ENCODE assay signal across 9 mouse cellular contexts in the genomic region with DNA sequence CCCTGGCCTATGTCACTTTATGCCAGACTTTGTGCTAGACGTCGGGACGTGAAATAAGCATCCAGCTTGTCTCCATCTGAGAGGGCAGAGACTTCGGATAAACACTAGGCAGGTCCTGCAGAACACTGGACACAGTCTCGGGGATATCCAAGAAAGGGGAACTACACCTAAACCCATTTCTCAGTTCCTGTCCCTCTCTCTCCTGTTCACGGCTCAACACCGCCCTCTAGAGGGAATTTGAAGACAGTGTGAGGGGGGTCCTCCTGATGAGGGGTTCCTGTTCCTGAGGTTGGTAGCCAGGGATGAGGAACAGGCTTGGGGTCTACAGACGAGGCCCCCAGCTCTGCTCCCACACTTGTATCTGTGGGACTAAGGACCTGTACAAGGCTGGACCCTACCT. TPM values are rescaled to one million over a fixed set of nuclear protein-coding genes. Genes with fewer than 3 reads are reported as not detected.
DNase-seq lines count a peak whose midpoint lies in the region; ATAC-seq and TF ChIP-seq lines count a peak whose summit lies in the region.
"Had no signal": no experiment of that assay in that cellular context is flagged by ENCODE, and none has a peak within 500 bp of the region (broad histone marks: within the 10 kb centered on the region; RNA-seq: fewer than 3 reads in every experiment).

No protein-coding gene starts in this region.

- H3K4me1 ChIP-seq in heart, embryonic 16.5 days (ENCODE audit: control insufficient read depth, insufficient read depth, low read length): peaks cover 21% of the 10 kb centered on the region
- H3K4me1 ChIP-seq in liver, postnatal 0 days (ENCODE audit: insufficient read depth): peaks cover 61% of the 10 kb centered on the region
- peaks cover 2% of the 10 kb centered on the region for H3K4me1 ChIP-seq in spleen, adult 2 months (ENCODE audit: control insufficient read depth, insufficient read depth, insufficient read length)

- H3K9ac ChIP-seq in heart, embryonic 16.5 days (ENCODE audit: low read length): no peak overlapping the region
- H3K9ac ChIP-seq in liver, postnatal 0 days (replicated peaks): no peak overlapping the region
- H3K9ac ChIP-seq: embryonic facial prominence, embryonic 13.5 days had no signal

- H3K9me3 ChIP-seq in heart, embryonic 16.5 days (replicated peaks; ENCODE audit: control insufficient read depth, low read length): no peaks in the 10 kb centered on the region
- no peaks in the 10 kb centered on the region for H3K9me3 ChIP-seq in liver, postnatal 0 days (ENCODE audit: low read length)
- H3K9me3 ChIP-seq: embryonic facial prominence, embryonic 13.5 days had no signal

- no peak for TF ChIP-seq EP300 in liver, postnatal 0 days (IDR thresholded peaks at IDR 0.05; ENCODE audit: low read depth)

- no peaks in the 10 kb centered on the region for H3K36me3 ChIP-seq in heart, embryonic 16.5 days (ENCODE audit: control insufficient read depth, insufficient read depth)
- peaks cover 3% of the 10 kb centered on the region for H3K36me3 ChIP-seq in liver, postnatal 0 days (replicated peaks; ENCODE audit: insufficient read depth, low read length)
- H3K36me3 ChIP-seq in spleen, adult 2 months (ENCODE audit: control insufficient read depth, insufficient read depth, low read length): no peaks in the 10 kb centered on the region
- H3K36me3 ChIP-seq: embryonic facial prominence, embryonic 13.5 days had no signal

- 5% methylated on average over 8 of the region's 8 CpGs for WGBS in heart, embryonic 16.5 days
- whole genome bisulfite sequencing in liver, postnatal 0 days (ENCODE audit: insufficient replicate concordance): 2% methylated on average over 8 of the region's 8 CpGs
- 3% methylated on average over 8 of the region's 8 CpGs for WGBS in spleen, adult 2 months

- no peaks in the 10 kb centered on the region for H3K27me3 ChIP-seq in heart, embryonic 16.5 days (ENCODE audit: control insufficient read depth, insufficient read depth, low read length)
- no peaks in the 10 kb centered on the region for H3K27me3 ChIP-seq in liver, postnatal 0 days (ENCODE audit: insufficient read depth, low read length)
- no peaks in the 10 kb centered on the region for H3K27me3 ChIP-seq in spleen, adult 2 months (ENCODE audit: control insufficient read depth, insufficient read depth, low read length)

- H3K27ac ChIP-seq in heart, embryonic 16.5 days (ENCODE audit: low read length): no peak overlapping the region
- H3K27ac ChIP-seq in liver, postnatal 0 days (ENCODE audit: low read depth): 0 out of 2 replicates have a peak overlapping the region, but pooled peaks have one; percentile 1
- H3K27ac ChIP-seq in spleen, adult 2 months (ENCODE audit: insufficient read depth, low read length): no peak overlapping the region
- H3K27ac ChIP-seq: embryonic facial prominence, embryonic 13.5 days had no signal

- H3K4me2 ChIP-seq in heart, embryonic 16.5 days (ENCODE audit: low read depth, low read length): peak overlapping the region; percentile 17; the same call in 1 of the 2 replicates
- peak overlapping the region; percentile 49 for H3K4me2 ChIP-seq in liver, postnatal 0 days (ENCODE audit: low read depth, low read length)
- H3K4me2 ChIP-seq: embryonic facial prominence, embryonic 13.5 days had no signal

- peak; percentile 46 for DNase-seq in gastrocnemius, postnatal 10 days
- no peak for DNase-seq in gastrocnemius, postnatal 4 days (ENCODE audit: low spot score in 2 of 2)
- peak; percentile 74 for DNase-seq in CD4-positive helper T cell, adult 2 months (ENCODE audit: low read depth, low spot score)
- DNase-seq in adrenal gland, postnatal 14 days: peak; percentile 71
- peak; percentile 74 for DNase-seq in liver, postnatal 0 days
- DNase-seq in spleen, adult 2 months (ENCODE audit: low read depth in 1 of 2, low spot score in 2 of 2): peak; percentile 65 to 74

- TF ChIP-seq CTCF in liver, postnatal 0 days (IDR thresholded peaks at IDR 0.05; ENCODE audit: low read depth): peak; percentile 97
- TF ChIP-seq CTCF in spleen, adult 2 months (IDR thresholded peaks at IDR 0.05; ENCODE audit: extremely low read depth, insufficient read depth, insufficient read length, insufficient replicate concordance): peak; percentile 84; the same call in 1 of the 2 replicates

- no peak overlapping the region for H3K4me3 ChIP-seq in heart, embryonic 16.5 days (ENCODE audit: low read length)
- H3K4me3 ChIP-seq in liver, postnatal 0 days (ENCODE audit: low read depth, low read length): no peak overlapping the region
- peak overlapping the region; percentile 29; the same call in 1 of the 2 replicates for H3K4me3 ChIP-seq in spleen, adult 2 months (ENCODE audit: extremely low read depth, insufficient read depth, insufficient read length)
- H3K4me3 ChIP-seq: embryonic facial prominence, embryonic 13.5 days had no signal

- TF ChIP-seq POLR2A in spleen, adult 2 months (IDR thresholded peaks at IDR 0.05; ENCODE audit: low read depth, low read length): no peak

- no peak for ATAC-seq in heart, embryonic 16.5 days (replicated peaks; ENCODE audit: extremely low read depth, insufficient read depth, low FRiP score)
- ATAC-seq in liver, postnatal 0 days: no peak
- ATAC-seq in cerebellum, adult (ENCODE audit: insufficient number of reproducible peaks, low FRiP score, low TSS enrichment): no peak

RNA-seq across cellular contexts. Expression of a gene that starts 2.2 kb away (rescaled TPM):
- 10 to 100 TPM; 22.3 to 25.9 TPM for total RNA-seq in gastrocnemius, postnatal 10 days (2021)
- total RNA-seq in gastrocnemius, postnatal 4 days (2021): 10 to 100 TPM; 44.8 to 49.2 TPM
- total RNA-seq in adrenal gland, postnatal 14 days (2021): 74.9 and 85.9 TPM in 2 replicates
- polyA plus RNA-seq in heart, embryonic 16.5 days (2015; fragmentation: Nextera tagmentation; extraction: Ambion mirVana): 75.4 and 79.0 TPM in 2 replicates
- 65.4 and 71.2 TPM in 2 replicates for polyA plus RNA-seq in liver, postnatal 0 days (2015; fragmentation: Nextera tagmentation; extraction: Ambion mirVana)
- polyA plus RNA-seq in spleen, adult 2 months (2012; rRNA removed): 56.5 and 63.1 TPM in 2 replicates

RNA-seq across cellular contexts. Expression of a gene that starts 6.4 kb away (rescaled TPM):
- not detected for total RNA-seq in gastrocnemius, postnatal 10 days (2021)
- under 1 TPM in 1 of 2 experiments, not detected in 1; 0.49 TPM for total RNA-seq in gastrocnemius, postnatal 4 days (2021)
- not detected in 2 replicates for total RNA-seq in adrenal gland, postnatal 14 days (2021)
- not detected in 2 replicates for polyA plus RNA-seq in heart, embryonic 16.5 days (2015; fragmentation: Nextera tagmentation; extraction: Ambion mirVana)
- polyA plus RNA-seq in liver, postnatal 0 days (2015; fragmentation: Nextera tagmentation; extraction: Ambion mirVana): 0.43 TPM in 1 of 2 replicates, not detected in the other
- not detected in 2 replicates for polyA plus RNA-seq in spleen, adult 2 months (2012; rRNA removed)
- polyA plus RNA-seq: embryonic facial prominence, embryonic 13.5 days had no signal

RNA-seq across cellular contexts. Expression of a gene that starts 36.7 kb away (rescaled TPM):
- total RNA-seq in gastrocnemius, postnatal 10 days (2021): 1 to 10 TPM; 8.6 to 9.2 TPM
- total RNA-seq in gastrocnemius, postnatal 4 days (2021): 10 to 100 TPM in 1 of 2 experiments, 1 to 10 TPM in 1; 9.3 to 10.6 TPM
- 22.9 and 23.8 TPM in 2 replicates for total RNA-seq in adrenal gland, postnatal 14 days (2021)
- polyA plus RNA-seq in heart, embryonic 16.5 days (2015; fragmentation: Nextera tagmentation; extraction: Ambion mirVana): 19.5 and 19.7 TPM in 2 replicates
- 6.2 and 7.0 TPM in 2 replicates for polyA plus RNA-seq in liver, postnatal 0 days (2015; fragmentation: Nextera tagmentation; extraction: Ambion mirVana)
- 9.7 and 10.4 TPM in 2 replicates for polyA plus RNA-seq in spleen, adult 2 months (2012; rRNA removed)

RNA-seq across cellular contexts. Expression of a gene that starts 36.7 kb away (rescaled TPM):
- total RNA-seq in gastrocnemius, postnatal 10 days (2021): 10 to 100 TPM; 29.1 to 30.7 TPM
- total RNA-seq in gastrocnemius, postnatal 4 days (2021): 10 to 100 TPM; 33.6 to 34.3 TPM
- total RNA-seq in adrenal gland, postnatal 14 days (2021): 74.6 and 75.4 TPM in 2 replicates
- 42.2 and 43.9 TPM in 2 replicates for polyA plus RNA-seq in heart, embryonic 16.5 days (2015; fragmentation: Nextera tagmentation; extraction: Ambion mirVana)
- polyA plus RNA-seq in liver, postnatal 0 days (2015; fragmentation: Nextera tagmentation; extraction: Ambion mirVana): 37.2 and 38.0 TPM in 2 replicates
- 50.2 and 58.1 TPM in 2 replicates for polyA plus RNA-seq in spleen, adult 2 months (2012; rRNA removed)

Comparison
In these comparisons a context has a peak if more than half of its experiments do, and no peak if none do; other contexts are left out.
1. DNase-seq: peak in gastrocnemius, postnatal 10 days (single experiment), CD4-positive helper T cell, adult 2 months (single experiment), adrenal gland, postnatal 14 days (single experiment), liver, postnatal 0 days (single experiment) and spleen, adult 2 months (2 of 2); none in gastrocnemius, postnatal 4 days (0 of 2).